Mouse (Mus musculus) liver, embryonic 13.5 days (tissue): ENCODE data around the gene Nrde2. TPM values are rescaled to one million over a fixed set of nuclear protein-coding genes. Genes with fewer than 3 reads are reported as not detected.
A peak's percentile ranks its signal among the peaks of the same experiment; 100 is the strongest.

Experiments used
- ATAC-seq: fragments of 200-750 bp; cut with Nextera tagmentation; 2 replicates; pipeline ENCODE4 v1.8.0; 2017; ENCODE audit warnings: low read depth, mild to moderate bottlenecking, moderate number of reproducible peaks, moderate library complexity
- DNase-seq: peaks from one replicate; pipeline ENCODE4 v3.0.0; 2022
- H3K27ac ChIP-seq: fragments of 300-500 bp; sonication (generic); 2 replicates; pipeline ENCODE4 v1.5.1; 2015; ENCODE audit warnings: moderate library complexity, mild to moderate bottlenecking, inconsistent platforms
- H3K27me3 ChIP-seq: fragments of 300-500 bp; sonication (generic); 2 replicates; pipeline ENCODE4 v1.6.1; 2015; ENCODE audit warnings: mild to moderate bottlenecking, inconsistent platforms
- H3K36me3 ChIP-seq: fragments of 300-500 bp; sonication (generic); 2 replicates; pipeline ENCODE4 v1.6.1; 2015; ENCODE audit warnings: mild to moderate bottlenecking, inconsistent platforms
- H3K4me1 ChIP-seq: fragments of 300-500 bp; sonication (generic); replicated peaks from 2 replicates; pipeline ENCODE4 v1.6.1; 2015; ENCODE audit warnings: inconsistent platforms
- H3K4me2 ChIP-seq: fragments of 300-500 bp; sonication (generic); 2 replicates; pipeline ENCODE4 v1.6.1; 2015; ENCODE audit warnings: inconsistent platforms, mild to moderate bottlenecking, moderate library complexity
- H3K4me3 ChIP-seq: fragments of 300-500 bp; sonication (generic); replicated peaks from 2 replicates; pipeline ENCODE4 v1.5.1; 2015; ENCODE audit warnings: mild to moderate bottlenecking, inconsistent platforms
- H3K9ac ChIP-seq: fragments of 300-500 bp; sonication (generic); 2 replicates; pipeline ENCODE4 v1.6.1; 2015; ENCODE audit warnings: mild to moderate bottlenecking, inconsistent platforms
- H3K9me3 ChIP-seq: fragments of 300-500 bp; sonication (generic); replicated peaks from 2 replicates; pipeline ENCODE4 v1.6.1; 2016; ENCODE audit warnings: inconsistent platforms
- WGBS: fragments of 180-500 bp; shearing (Covaris S2); methylation state at CpG from one replicate; pipeline ENCODE4 v1.1.7; 2015; ENCODE audit not compliant: insufficient replicate concordance; 5-methylcytosine and 5-hydroxymethylcytosine counted together
- polyA plus RNA-seq: library from polyadenylated mRNA; unstranded; fragments of >200 nt; fragmentation: Nextera tagmentation; extraction: Ambion mirVana; gene quantifications from 2 replicates; pipeline ENCODE4 v1.2.1, GENCODE M21; 2015

Nrde2 gene
- polyA plus RNA-seq, 1 experiment from 2014 or later = 6.4 TPM

- no peak overlapping the region for H3K4me3 ChIP-seq
- H3K9me3 ChIP-seq = no peaks in the 10 kb centered on the region
- H3K27me3 ChIP-seq = no peaks in the 10 kb centered on the region
- no peaks in the 10 kb centered on the region for H3K4me1 ChIP-seq
- no peak overlapping the region for H3K9ac ChIP-seq
- H3K4me2 ChIP-seq = no peak overlapping the region
- DNase-seq (no peak), ATAC-seq (no peak)
- no peak overlapping the region for H3K27ac ChIP-seq
- no peaks in the 10 kb centered on the region for H3K36me3 ChIP-seq
- 58% methylated on average over 6 of the region's 6 CpGs for WGBS
These were observed 19.5 kb upstream of the Nrde2 start for GRCm38 (mm10) chr12:100178898-100179440.

- ATAC-seq (no peak), DNase-seq (no peak)
- Histone ChIP-seq H3K27me3 (no peaks in the 10 kb centered on the region), H3K4me3 (no peak overlapping the region), H3K27ac (no peak overlapping the region), H3K4me2 (no peak overlapping the region), H3K36me3 (no peaks in the 10 kb centered on the region), H3K4me1 (no peaks in the 10 kb centered on the region), H3K9me3 (no peaks in the 10 kb centered on the region), H3K9ac (no peak overlapping the region)
- 60% methylated on average over 11 of the region's 11 CpGs for WGBS
These were observed 17.1 kb upstream of the Nrde2 start for GRCm38 (mm10) chr12:100176469-100177056.

GRCm38 (mm10) chr12:100172481-100172880, 13.0 kb upstream of the Nrde2 start:
- H3K9ac ChIP-seq = no peak overlapping the region
- H3K4me2 ChIP-seq = no peak overlapping the region
- 55% methylated on average over 7 of the region's 7 CpGs for WGBS
- DNase-seq = no peak
- ATAC-seq = no peak
- H3K4me3 ChIP-seq = no peak overlapping the region
- H3K4me1 ChIP-seq = peaks cover 14% of the 10 kb centered on the region
- H3K36me3 ChIP-seq = no peaks in the 10 kb centered on the region
- H3K9me3 ChIP-seq = no peaks in the 10 kb centered on the region
- no peak overlapping the region for H3K27ac ChIP-seq
- H3K27me3 ChIP-seq = no peaks in the 10 kb centered on the region

- Histone ChIP-seq H3K36me3 (no peaks in the 10 kb centered on the region), H3K4me1 (peaks cover 14% of the 10 kb centered on the region), H3K9me3 (no peaks in the 10 kb centered on the region), H3K27me3 (no peaks in the 10 kb centered on the region), H3K4me3 (peak overlapping the region; percentile 36), H3K4me2 (peak overlapping the region; percentile 65), H3K9ac (peak overlapping the region; percentile 1; the same call in 1 of the 2 replicates), H3K27ac (no peak overlapping the region)
- WGBS = 5% methylated on average over 25 of the region's 28 CpGs
- no peak for DNase-seq
- ATAC-seq = peak; percentile 57
These were observed 8.7 kb upstream of the Nrde2 start for GRCm38 (mm10) chr12:100167931-100168871.

GRCm38 (mm10) chr12:100167502-100167901, 8.0 kb upstream of the Nrde2 start:
- Histone ChIP-seq H3K4me1 (peaks cover 14% of the 10 kb centered on the region), H3K4me2 (peak overlapping the region; percentile 65), H3K9ac (no peak overlapping the region), H3K27me3 (no peaks in the 10 kb centered on the region), H3K36me3 (no peaks in the 10 kb centered on the region), H3K27ac (no peak overlapping the region), H3K9me3 (no peaks in the 10 kb centered on the region), H3K4me3 (no peak overlapping the region)
- ATAC-seq (no peak), DNase-seq (no peak)
- 58% methylated on average over 1 of the region's 1 CpGs for WGBS

GRCm38 (mm10) chr12:100166939-100167338, 7.5 kb upstream of the Nrde2 start:
- H3K27ac ChIP-seq = no peak overlapping the region
- no peaks in the 10 kb centered on the region for H3K9me3 ChIP-seq
- no peaks in the 10 kb centered on the region for H3K36me3 ChIP-seq
- no peaks in the 10 kb centered on the region for H3K27me3 ChIP-seq
- H3K9ac ChIP-seq = no peak overlapping the region
- ATAC-seq = no peak
- H3K4me3 ChIP-seq = no peak overlapping the region
- peaks cover 14% of the 10 kb centered on the region for H3K4me1 ChIP-seq
- DNase-seq = no peak
- WGBS = 82% methylated on average over 8 of the region's 8 CpGs
- H3K4me2 ChIP-seq = no peak overlapping the region

GRCm38 (mm10) chr12:100166177-100166576, 6.7 kb upstream of the Nrde2 start:
- no peaks in the 10 kb centered on the region for H3K9me3 ChIP-seq
- no peak overlapping the region for H3K4me3 ChIP-seq
- H3K4me1 ChIP-seq = peaks cover 14% of the 10 kb centered on the region
- no peaks in the 10 kb centered on the region for H3K36me3 ChIP-seq
- H3K27ac ChIP-seq = no peak overlapping the region
- 0 out of 2 replicates have a peak, but pooled peaks have one; percentile 22 for ATAC-seq
- H3K9ac ChIP-seq = no peak overlapping the region
- no peak overlapping the region for H3K4me2 ChIP-seq
- H3K27me3 ChIP-seq = no peaks in the 10 kb centered on the region
- no peak for DNase-seq
- 32% methylated on average over 3 of the region's 3 CpGs for WGBS

- Histone ChIP-seq H3K4me1 (peaks cover 14% of the 10 kb centered on the region), H3K4me2 (no peak overlapping the region), H3K36me3 (no peaks in the 10 kb centered on the region), H3K27me3 (no peaks in the 10 kb centered on the region), H3K9ac (no peak overlapping the region), H3K27ac (no peak overlapping the region), H3K9me3 (no peaks in the 10 kb centered on the region), H3K4me3 (no peak overlapping the region)
- ATAC-seq (no peak), DNase-seq (no peak)
- 61% methylated on average over 7 of the region's 7 CpGs for WGBS
These were observed 5.6 kb upstream of the Nrde2 start for GRCm38 (mm10) chr12:100164991-100165500.

GRCm38 (mm10) chr12:100152466-100152865, 7.0 kb downstream of the Nrde2 start:
- Histone ChIP-seq H3K9me3 (no peaks in the 10 kb centered on the region), H3K36me3 (peaks cover 33% of the 10 kb centered on the region), H3K4me2 (no peak overlapping the region), H3K4me3 (no peak overlapping the region), H3K27ac (no peak overlapping the region), H3K9ac (no peak overlapping the region), H3K27me3 (no peaks in the 10 kb centered on the region), H3K4me1 (no peaks in the 10 kb centered on the region)
- ATAC-seq (no peak), DNase-seq (no peak)
- 84% methylated on average over 7 of the region's 7 CpGs for WGBS

- H3K4me2 ChIP-seq = no peak overlapping the region
- WGBS = 82% methylated on average over 5 of the region's 5 CpGs
- no peaks in the 10 kb centered on the region for H3K9me3 ChIP-seq
- H3K4me1 ChIP-seq = no peaks in the 10 kb centered on the region
- peaks cover 82% of the 10 kb centered on the region for H3K36me3 ChIP-seq
- H3K27ac ChIP-seq = no peak overlapping the region
- ATAC-seq = no peak
- no peak for DNase-seq
- H3K4me3 ChIP-seq = no peak overlapping the region
- H3K27me3 ChIP-seq = no peaks in the 10 kb centered on the region
- no peak overlapping the region for H3K9ac ChIP-seq
These were observed 15.2 kb downstream of the Nrde2 start for GRCm38 (mm10) chr12:100144269-100144668.

- no peak overlapping the region for H3K4me3 ChIP-seq
- no peak overlapping the region for H3K9ac ChIP-seq
- no peaks in the 10 kb centered on the region for H3K4me1 ChIP-seq
- ATAC-seq = no peak
- WGBS = 78% methylated on average over 9 of the region's 9 CpGs
- DNase-seq = no peak
- H3K27ac ChIP-seq = no peak overlapping the region
- peaks cover 82% of the 10 kb centered on the region for H3K36me3 ChIP-seq
- H3K27me3 ChIP-seq = no peaks in the 10 kb centered on the region
- no peaks in the 10 kb centered on the region for H3K9me3 ChIP-seq
- no peak overlapping the region for H3K4me2 ChIP-seq
These were observed 15.7 kb downstream of the Nrde2 start for GRCm38 (mm10) chr12:100143737-100144136.
